Mouse (Mus musculus): ENCODE results near the gene Arhgap4. TPM values are rescaled to one million over a fixed set of nuclear protein-coding genes. Genes with fewer than 3 reads are reported as not detected.

The Arhgap4 gene
- total and polyA plus RNA-seq, 3 experiments = 1.5 to 7.7 (median 1.8) TPM

DNA sequence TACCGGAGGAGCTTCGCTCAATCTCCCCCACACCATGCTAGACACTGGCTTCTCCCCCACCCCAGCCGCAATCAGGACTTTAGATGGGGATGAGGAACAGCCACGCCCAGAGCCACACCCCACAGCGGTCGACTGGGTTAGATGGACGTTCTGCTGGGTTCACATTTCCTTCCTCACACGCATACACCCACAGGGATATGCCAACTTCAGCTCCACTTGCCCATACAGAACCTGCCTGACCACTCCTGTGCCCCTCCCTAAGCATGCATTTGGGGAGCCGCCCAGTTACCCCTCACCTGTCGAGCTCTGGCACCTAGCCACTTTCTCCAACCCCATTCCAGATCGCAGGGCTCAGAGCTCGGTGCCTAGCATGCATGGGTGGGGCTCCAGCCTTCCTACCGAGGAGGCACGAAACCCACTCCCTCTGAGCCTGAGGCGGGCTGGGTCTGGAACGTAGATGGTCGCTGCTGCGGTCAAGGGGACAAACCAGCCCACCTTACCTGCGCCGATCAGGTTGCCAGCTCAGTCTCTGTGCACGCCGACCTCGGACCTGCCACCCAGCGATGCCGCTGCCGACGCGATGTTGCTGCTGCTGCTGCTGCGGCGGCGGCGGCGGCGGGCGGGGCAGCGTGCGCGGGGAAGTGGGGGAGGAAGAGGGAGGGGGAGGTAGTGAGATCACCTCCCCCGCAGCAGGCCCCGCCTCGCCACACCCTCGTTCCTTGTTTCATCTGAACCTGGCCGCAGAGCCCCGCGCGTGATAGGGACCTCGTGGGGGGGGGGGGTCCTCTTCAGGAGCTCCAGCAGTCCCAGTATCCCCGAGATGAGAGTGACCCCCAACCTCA lies 41.3 kb downstream of the Arhgap4 start:
- no peaks in the 10 kb centered on the region for H3K36me3 ChIP-seq (ENCODE audit: control insufficient read depth, insufficient read depth, low read length)
- H3K79me2 ChIP-seq (replicated peaks; ENCODE audit: control insufficient read depth, insufficient read depth, low read length) = no peaks in the 10 kb centered on the region
- H3K27me3 ChIP-seq (ENCODE audit: control insufficient read depth, insufficient read depth, low read length) = 0 out of 2 replicates have a peak, but pooled peaks cover 2% of the 10 kb centered on the region
- H3K27ac ChIP-seq = no peak overlapping the region
- H3K9ac ChIP-seq (ENCODE audit: low read depth, low read length) = peak overlapping the region; percentile 59
- WGBS = 13% methylated on average over 38 of the region's 48 CpGs
- TF ChIP-seq CTCF (IDR thresholded peaks at IDR 0.05) (no peak), EP300 (IDR thresholded peaks at IDR 0.05; ENCODE audit: insufficient read depth, low read depth, low read length) (no peak), POLR2A (IDR thresholded peaks at IDR 0.05; ENCODE audit: insufficient read depth, low read depth, low read length) (no peak)
- no peaks in the 10 kb centered on the region for H3K4me1 ChIP-seq (ENCODE audit: control insufficient read depth, insufficient read depth, low read length)
- H3K4me3 ChIP-seq = peak overlapping the region; percentile 30
- peak; percentile 35 to 44 for DNase-seq
- intact Hi-C loops (cut with DNase I) = no loop called here

DNA sequence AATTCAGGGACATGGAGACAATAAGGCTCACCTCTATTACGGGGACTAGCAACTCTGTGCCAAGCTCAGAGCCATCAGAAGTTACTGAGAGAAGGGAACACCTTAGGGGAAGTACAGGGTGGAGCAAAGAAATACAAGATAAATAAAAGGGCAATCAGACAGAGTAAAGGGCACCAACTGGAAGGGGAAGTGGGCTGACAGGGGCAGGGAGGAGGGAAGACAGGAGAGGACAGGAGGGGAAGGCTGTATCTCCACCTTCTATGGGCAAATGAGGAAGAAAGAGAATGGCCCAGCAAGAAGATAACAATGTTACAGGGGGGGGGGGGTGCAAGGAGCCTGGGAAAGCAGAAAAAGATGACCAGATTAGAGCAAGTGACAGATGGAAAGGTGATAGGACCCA lies 44.7 kb downstream of the Arhgap4 start:
- Histone ChIP-seq H3K4me3 (no peak overlapping the region), H3K27ac (no peak overlapping the region), H3K4me1 (ENCODE audit: control insufficient read depth, insufficient read depth, low read length) (no peaks in the 10 kb centered on the region), H3K36me3 (ENCODE audit: control insufficient read depth, insufficient read depth, low read length) (no peaks in the 10 kb centered on the region), H3K27me3 (ENCODE audit: control insufficient read depth, insufficient read depth, low read length) (0 out of 2 replicates have a peak, but pooled peaks cover 2% of the 10 kb centered on the region), H3K79me2 (replicated peaks; ENCODE audit: control insufficient read depth, insufficient read depth, low read length) (no peaks in the 10 kb centered on the region), H3K9ac (ENCODE audit: low read depth, low read length) (no peak overlapping the region)
- TF ChIP-seq POLR2A (IDR thresholded peaks at IDR 0.05; ENCODE audit: insufficient read depth, low read depth, low read length) (no peak), EP300 (IDR thresholded peaks at IDR 0.05; ENCODE audit: insufficient read depth, low read depth, low read length) (no peak), CTCF (IDR thresholded peaks at IDR 0.05) (no peak)
- intact Hi-C loops (cut with DNase I) = no loop called here
- WGBS = 68% methylated on average over 1 of the region's 1 CpGs
- DNase-seq = no peak

DNA sequence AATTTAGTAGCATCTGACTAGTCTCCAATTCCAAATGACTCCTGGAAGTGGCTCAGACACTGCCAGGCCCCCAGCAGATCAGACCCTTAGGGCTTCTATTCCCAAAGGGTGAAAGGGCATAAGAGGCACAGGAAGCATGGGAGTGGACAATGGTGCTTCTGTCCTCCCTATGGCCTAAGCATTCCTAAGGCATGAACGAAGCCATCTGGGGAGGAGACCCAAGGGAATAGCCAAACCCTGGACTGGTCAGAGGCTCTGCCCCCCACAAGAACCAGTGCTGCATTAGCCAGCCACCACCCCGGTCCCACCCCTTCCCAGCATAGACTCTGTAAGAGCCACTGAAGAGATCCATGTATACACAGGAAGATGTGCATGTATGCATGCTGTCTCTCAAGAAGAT lies 45.8 kb downstream of the Arhgap4 start:
- Histone ChIP-seq H3K27ac (no peak overlapping the region), H3K4me1 (ENCODE audit: control insufficient read depth, insufficient read depth, low read length) (no peaks in the 10 kb centered on the region), H3K27me3 (ENCODE audit: control insufficient read depth, insufficient read depth, low read length) (0 out of 2 replicates have a peak, but pooled peaks cover 2% of the 10 kb centered on the region), H3K36me3 (ENCODE audit: control insufficient read depth, insufficient read depth, low read length) (no peaks in the 10 kb centered on the region), H3K4me3 (no peak overlapping the region), H3K79me2 (replicated peaks; ENCODE audit: control insufficient read depth, insufficient read depth, low read length) (no peaks in the 10 kb centered on the region), H3K9ac (ENCODE audit: low read depth, low read length) (no peak overlapping the region)
- TF ChIP-seq POLR2A (IDR thresholded peaks at IDR 0.05; ENCODE audit: insufficient read depth, low read depth, low read length) = no peak
- TF ChIP-seq CTCF (IDR thresholded peaks at IDR 0.05) = no peak
- TF ChIP-seq EP300 (IDR thresholded peaks at IDR 0.05; ENCODE audit: insufficient read depth, low read depth, low read length) = no peak
- intact Hi-C loops (cut with DNase I) = no loop called here
- DNase-seq = no peak
- 51% methylated on average over 2 of the region's 2 CpGs for WGBS

DNA sequence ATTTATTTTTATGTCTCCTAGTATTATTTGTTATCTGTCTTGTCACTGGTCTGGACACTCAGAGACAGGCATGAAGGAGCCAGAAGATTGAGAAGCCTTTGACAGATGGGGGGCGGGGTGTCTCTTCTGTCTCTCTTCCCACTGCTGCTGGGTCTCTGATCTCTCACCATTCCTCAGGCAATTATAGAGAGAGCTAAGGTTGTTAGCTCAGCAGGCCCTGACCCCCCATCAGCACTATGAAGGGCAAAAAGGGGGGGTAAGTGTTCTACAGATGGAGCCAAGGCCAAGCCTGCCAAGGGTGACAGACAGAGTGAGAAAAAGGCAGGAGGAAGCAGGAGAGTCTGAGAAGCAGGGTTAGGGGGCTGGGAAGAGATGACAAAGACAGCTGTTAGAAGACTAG lies 49.7 kb downstream of the Arhgap4 start:
- no peak overlapping the region for H3K27ac ChIP-seq
- intact Hi-C loops (cut with DNase I) = no loop called here
- H3K4me3 ChIP-seq = no peak overlapping the region
- no peak overlapping the region for H3K9ac ChIP-seq (ENCODE audit: low read depth, low read length)
- WGBS = 33% methylated on average over 1 of the region's 1 CpGs
- H3K79me2 ChIP-seq (replicated peaks; ENCODE audit: control insufficient read depth, insufficient read depth, low read length) = no peaks in the 10 kb centered on the region
- no peak for DNase-seq
- H3K36me3 ChIP-seq (ENCODE audit: control insufficient read depth, insufficient read depth, low read length) = no peaks in the 10 kb centered on the region
- no peaks in the 10 kb centered on the region for H3K4me1 ChIP-seq (ENCODE audit: control insufficient read depth, insufficient read depth, low read length)
- TF ChIP-seq EP300 (IDR thresholded peaks at IDR 0.05; ENCODE audit: insufficient read depth, low read depth, low read length) (no peak), POLR2A (IDR thresholded peaks at IDR 0.05; ENCODE audit: insufficient read depth, low read depth, low read length) (no peak), CTCF (IDR thresholded peaks at IDR 0.05) (no peak)
- no peaks in the 10 kb centered on the region for H3K27me3 ChIP-seq (ENCODE audit: control insufficient read depth, insufficient read depth, low read length)

DNA sequence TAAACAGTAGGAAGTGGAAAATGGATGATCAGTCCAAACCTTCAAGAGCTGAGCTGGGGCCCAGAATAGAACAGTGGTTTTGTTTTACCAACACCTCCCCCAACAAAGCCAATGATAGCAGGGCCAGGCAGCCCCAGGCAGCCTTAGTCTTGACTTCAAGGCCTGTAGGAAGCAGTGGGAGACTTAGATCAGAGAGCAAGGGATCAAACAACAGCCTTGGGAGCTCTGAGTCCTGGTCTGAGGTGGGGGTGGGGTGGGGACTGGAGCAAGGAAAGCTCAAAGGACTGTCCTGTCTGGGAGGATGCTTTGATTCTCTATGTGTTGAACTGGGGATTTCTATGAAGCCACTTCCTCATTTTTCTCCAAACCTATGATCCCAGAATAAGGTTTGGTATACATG lies 50.2 kb downstream of the Arhgap4 start:
- no peak overlapping the region for H3K27ac ChIP-seq
- no peaks in the 10 kb centered on the region for H3K4me1 ChIP-seq (ENCODE audit: control insufficient read depth, insufficient read depth, low read length)
- H3K36me3 ChIP-seq (ENCODE audit: control insufficient read depth, insufficient read depth, low read length) = no peaks in the 10 kb centered on the region
- no peak overlapping the region for H3K4me3 ChIP-seq
- no peaks in the 10 kb centered on the region for H3K27me3 ChIP-seq (ENCODE audit: control insufficient read depth, insufficient read depth, low read length)
- no peak for DNase-seq
- intact Hi-C loops (cut with DNase I) = no loop called here
- TF ChIP-seq EP300 (IDR thresholded peaks at IDR 0.05; ENCODE audit: insufficient read depth, low read depth, low read length) (no peak), CTCF (IDR thresholded peaks at IDR 0.05) (no peak), POLR2A (IDR thresholded peaks at IDR 0.05; ENCODE audit: insufficient read depth, low read depth, low read length) (no peak)
- H3K9ac ChIP-seq (ENCODE audit: low read depth, low read length) = no peak overlapping the region
- H3K79me2 ChIP-seq (replicated peaks; ENCODE audit: control insufficient read depth, insufficient read depth, low read length) = no peaks in the 10 kb centered on the region

DNA sequence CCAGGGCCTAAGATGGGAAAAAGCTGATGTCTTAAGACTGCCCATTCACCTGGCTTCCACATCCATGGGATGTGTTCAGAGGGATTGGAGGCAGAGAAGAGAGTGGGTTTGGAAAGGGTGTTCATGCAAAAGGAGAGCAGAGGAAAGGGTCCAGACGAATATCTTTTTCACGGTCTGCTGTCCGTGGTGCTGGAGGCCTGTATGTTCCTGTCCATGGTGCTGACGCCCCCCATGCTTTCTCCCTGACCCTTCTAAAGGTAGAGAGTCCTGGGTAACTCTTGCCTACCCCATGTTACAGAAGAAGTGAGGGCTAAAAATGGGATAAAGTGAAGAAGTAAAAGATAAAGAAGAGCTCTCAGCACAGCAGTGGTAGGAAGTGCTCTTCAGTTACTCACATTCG lies 52.3 kb downstream of the Arhgap4 start:
- Histone ChIP-seq H3K4me1 (ENCODE audit: control insufficient read depth, insufficient read depth, low read length) (no peaks in the 10 kb centered on the region), H3K9ac (ENCODE audit: low read depth, low read length) (no peak overlapping the region), H3K27ac (no peak overlapping the region), H3K79me2 (replicated peaks; ENCODE audit: control insufficient read depth, insufficient read depth, low read length) (no peaks in the 10 kb centered on the region), H3K4me3 (no peak overlapping the region), H3K36me3 (ENCODE audit: control insufficient read depth, insufficient read depth, low read length) (no peaks in the 10 kb centered on the region), H3K27me3 (ENCODE audit: control insufficient read depth, insufficient read depth, low read length) (no peaks in the 10 kb centered on the region)
- WGBS = 11% methylated on average over 5 of the region's 5 CpGs
- no peak for DNase-seq
- intact Hi-C loops (cut with DNase I) = no loop called here
- TF ChIP-seq EP300 (IDR thresholded peaks at IDR 0.05; ENCODE audit: insufficient read depth, low read depth, low read length) (no peak), CTCF (IDR thresholded peaks at IDR 0.05) (no peak), POLR2A (IDR thresholded peaks at IDR 0.05; ENCODE audit: insufficient read depth, low read depth, low read length) (no peak)
